Mouse (Mus musculus): ENCODE results near the gene Lonp2.

Lonp2 gene

GRCm38 (mm10) chr8:86623551-86623910, 312 bp upstream of the Lonp2 start:
- DNase-seq (ENCODE audit: low read depth, low spot score): no peak

DNA sequence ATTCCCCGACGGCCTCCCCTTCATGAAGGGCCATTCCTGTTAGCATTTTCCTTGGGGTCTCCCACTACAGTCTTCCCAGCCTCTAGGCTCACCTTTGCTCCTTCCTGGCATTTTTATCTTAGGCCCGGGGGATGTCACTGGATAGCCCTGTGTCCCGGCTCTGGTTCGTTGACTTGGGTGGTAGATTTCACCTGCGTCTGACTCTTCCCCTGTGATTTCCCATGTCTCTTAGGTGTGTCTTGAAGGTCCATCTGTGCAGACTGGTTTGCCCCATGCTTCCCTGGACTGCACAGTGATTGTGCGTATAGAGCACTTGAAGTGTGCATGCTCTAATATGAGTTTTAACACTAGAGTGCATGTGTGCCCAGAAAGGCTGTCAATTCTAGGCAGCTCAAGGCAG, 1.1 kb downstream of the Lonp2 start:
- DNase-seq (ENCODE audit: low read depth, low spot score): peak; percentile 6

- DNase-seq (ENCODE audit: low read depth, low spot score): no peak
Measured at GRCm38 (mm10) chr8:86630212-86630611, 6.4 kb downstream of the Lonp2 start.

GRCm38 (mm10) chr8:86631395-86631794, 7.6 kb downstream of the Lonp2 start:
- no peak for DNase-seq (ENCODE audit: low read depth, low spot score)

DNA sequence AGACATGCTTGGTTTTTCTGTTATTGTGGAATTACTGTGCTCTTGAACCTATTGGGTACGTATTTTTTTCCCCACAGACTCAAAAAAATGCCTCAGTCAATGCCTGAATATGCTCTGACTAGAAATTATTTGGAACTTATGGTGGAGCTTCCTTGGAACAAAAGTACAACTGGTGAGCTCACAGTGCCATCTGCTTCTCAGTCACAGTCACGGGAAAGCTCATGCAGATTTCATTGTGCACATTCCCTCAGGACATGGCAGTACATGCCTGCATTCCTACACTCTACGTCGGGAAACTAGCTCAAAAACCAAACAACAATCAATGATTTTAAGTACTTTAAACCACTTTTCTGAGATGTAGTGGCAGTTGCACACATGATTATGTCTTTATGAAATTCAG, 14.0 kb downstream of the Lonp2 start:
- no peak for DNase-seq (ENCODE audit: low read depth, low spot score)

- peak; percentile 12 for DNase-seq (ENCODE audit: low read depth, low spot score)
Measured at GRCm38 (mm10) chr8:86638981-86639380, 15.1 kb downstream of the Lonp2 start.

DNA sequence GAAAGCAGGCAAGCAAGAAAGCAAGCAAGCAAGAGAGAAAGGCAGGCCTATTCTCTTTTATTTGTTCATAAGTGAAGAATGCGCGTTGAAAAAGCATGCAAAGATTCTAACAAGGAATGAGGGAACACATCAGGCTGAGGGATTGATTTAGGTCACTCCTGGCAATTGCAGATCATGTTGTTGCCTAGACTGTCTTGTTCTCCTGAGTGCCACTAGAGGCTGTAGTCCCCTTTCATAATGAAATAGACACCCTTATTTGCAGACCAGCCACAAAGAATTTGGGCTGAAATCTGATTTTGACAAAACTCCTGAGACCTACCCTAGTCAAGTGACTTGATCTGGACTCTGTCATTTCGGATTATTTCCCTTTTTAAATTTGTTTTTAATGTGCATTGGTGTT, 18.8 kb downstream of the Lonp2 start:
- no peak for DNase-seq (ENCODE audit: low read depth, low spot score)

GRCm38 (mm10) chr8:86644661-86645060, 20.8 kb downstream of the Lonp2 start:
- no peak for DNase-seq (ENCODE audit: low read depth, low spot score)

DNA sequence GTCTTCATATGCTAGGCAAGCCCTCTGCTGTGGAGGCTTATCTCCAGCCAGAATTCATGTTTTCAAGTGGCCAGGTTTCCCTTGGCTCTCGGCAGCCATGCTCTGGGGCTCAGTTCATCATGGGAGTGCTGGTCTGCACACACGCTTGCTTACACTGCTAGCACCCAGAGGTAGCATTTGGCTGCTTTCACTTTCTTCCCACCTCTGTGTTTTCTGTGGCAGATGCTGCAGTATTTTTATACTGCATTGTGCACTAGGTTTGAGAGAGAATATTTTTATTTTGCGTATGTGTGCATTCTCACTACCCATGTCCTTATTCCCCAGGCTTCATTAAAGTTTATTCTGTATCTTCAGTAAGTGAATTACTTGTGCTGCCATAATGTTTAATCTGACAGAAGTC, 23.9 kb downstream of the Lonp2 start:
- DNase-seq (ENCODE audit: low read depth, low spot score): no peak

DNA sequence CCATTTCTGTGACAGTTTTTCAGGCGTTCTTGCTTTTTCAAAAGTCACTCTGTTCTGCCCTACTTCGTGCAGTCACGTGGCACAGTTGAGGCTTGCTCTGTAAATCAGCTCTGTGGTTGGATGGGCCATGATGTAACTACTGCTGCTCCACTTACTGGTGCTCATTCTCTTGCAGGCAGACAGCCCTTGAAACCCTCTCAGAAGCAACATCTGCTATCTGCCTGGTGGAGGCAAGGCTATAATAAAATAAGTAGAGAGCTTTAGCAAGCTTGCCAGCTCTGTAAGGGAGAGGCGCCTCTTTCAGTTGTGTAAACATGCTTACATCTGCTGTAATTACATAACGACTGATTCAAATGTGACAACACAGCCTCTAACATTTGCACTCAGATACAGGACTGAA, 27.6 kb downstream of the Lonp2 start:
- DNase-seq (ENCODE audit: low read depth, low spot score): no peak

GRCm38 (mm10) chr8:86652546-86652945, 28.7 kb downstream of the Lonp2 start:
- no peak for DNase-seq (ENCODE audit: low read depth, low spot score)

GRCm38 (mm10) chr8:86654578-86654977, 30.7 kb downstream of the Lonp2 start:
- no peak for DNase-seq (ENCODE audit: low read depth, low spot score)

GRCm38 (mm10) chr8:86668750-86669149, 44.9 kb downstream of the Lonp2 start:
- no peak for DNase-seq (ENCODE audit: low read depth, low spot score)

- DNase-seq (ENCODE audit: low read depth, low spot score): no peak
Measured at GRCm38 (mm10) chr8:86669259-86669658, 45.4 kb downstream of the Lonp2 start.

DNA sequence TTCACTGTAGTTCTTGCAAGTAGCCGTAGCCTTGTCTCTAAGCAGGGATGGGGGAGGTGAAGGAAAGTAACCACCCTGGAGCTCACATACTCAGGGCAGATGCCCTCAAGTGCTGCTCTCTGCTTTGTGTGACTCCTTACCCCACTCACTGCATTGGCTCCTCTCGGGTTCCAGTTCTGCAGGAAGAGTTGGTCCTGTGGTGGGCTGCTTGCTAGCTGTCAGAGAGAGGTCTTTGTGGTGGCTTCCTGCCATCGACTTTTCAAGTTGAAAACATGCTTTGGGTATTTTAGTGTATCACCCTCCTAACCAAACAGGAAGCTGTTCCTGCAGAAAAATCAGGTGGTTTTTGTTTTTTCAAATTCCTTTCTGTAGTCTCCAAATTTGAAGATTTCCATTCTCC, 62.8 kb downstream of the Lonp2 start:
- DNase-seq (ENCODE audit: low read depth, low spot score): no peak

DNA sequence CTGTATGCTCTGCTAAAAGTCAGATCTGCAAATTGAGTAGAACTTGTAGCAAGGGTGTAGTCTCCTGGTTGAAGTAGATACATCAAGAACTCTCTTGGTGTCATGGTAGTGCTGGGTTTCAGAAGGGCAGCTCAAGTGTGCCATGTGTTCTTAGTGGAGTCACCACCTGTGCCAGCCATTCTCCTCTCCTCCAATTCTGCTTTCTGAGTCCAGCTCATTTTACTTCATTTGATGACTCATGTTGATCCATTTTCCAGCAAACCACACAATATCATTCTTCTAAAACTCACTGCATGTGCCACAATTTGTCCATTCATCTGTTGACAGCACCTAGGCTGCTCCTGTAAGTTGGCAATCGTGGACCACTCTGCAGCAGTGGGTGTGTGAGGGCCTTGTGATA, 68.3 kb downstream of the Lonp2 start:
- DNase-seq (ENCODE audit: low read depth, low spot score): no peak

DNA sequence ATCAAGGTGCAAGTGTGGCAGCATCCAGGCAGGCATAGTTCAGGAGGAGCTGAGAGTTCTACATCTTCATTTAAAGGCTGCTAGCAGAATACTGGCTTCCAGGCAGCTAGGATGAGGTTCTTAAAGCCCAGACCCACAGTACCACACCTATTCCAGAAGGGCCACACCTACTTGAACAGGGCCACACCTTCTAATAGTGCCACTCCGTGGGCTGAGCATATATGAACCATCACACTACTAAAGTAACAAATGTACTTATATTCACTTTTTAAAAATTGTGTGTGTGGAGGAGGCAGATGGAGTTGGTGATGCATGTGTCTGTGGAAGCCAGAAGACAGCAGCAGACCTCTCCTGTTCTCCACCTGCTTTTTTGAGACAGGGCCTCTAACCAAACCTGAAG, 70.2 kb downstream of the Lonp2 start:
- no peak for DNase-seq (ENCODE audit: low read depth, low spot score)

DNA sequence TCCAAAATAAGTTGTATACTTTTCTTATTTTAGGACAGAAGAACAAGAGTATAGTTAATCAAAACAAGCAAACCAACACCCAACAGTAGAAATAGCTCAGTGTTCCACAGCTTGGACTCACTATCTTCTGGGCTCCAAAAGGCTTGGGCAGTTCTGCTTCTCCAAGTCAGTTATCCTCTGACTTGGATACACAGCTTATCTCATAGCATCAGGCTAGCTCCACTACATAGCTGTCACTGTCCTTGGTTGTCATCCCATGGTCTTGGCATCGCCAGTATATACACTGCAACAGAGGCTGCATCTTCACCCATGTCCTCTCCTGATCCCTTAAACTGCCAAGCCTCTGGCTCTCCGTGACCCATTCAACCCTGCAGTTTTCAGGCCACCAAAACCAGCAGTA, 71.9 kb downstream of the Lonp2 start:
- DNase-seq (ENCODE audit: low read depth, low spot score): no peak

DNA sequence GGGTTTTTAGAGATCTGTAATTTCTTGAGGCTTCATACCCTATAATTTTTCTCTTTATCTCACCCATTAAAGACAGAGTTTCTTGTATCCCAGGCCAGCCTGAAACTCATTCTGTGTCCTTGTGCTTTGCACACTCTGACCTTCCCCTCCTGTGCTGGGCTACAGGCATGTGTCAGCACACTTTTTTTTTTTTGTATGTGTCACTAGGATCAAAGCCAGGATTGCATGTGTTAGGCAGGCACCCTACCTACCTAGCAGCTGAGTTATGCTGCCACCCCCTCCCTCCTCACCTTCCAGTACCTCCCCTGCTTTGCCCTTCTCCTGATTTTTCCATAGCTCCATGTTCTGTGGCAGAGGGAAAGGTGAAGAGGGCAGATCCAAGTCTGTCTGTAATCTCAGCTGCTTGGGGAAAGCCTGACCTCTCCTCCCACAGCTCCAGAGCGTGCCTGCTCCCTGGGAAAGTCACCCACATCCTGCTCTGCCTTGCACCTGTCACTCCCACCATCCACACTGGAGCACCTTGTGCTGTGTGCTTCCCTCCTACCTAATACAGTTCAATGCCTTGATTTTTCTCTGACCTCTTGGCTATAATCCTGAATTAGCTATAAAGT, 75.1 kb downstream of the Lonp2 start:
- no peak for DNase-seq (ENCODE audit: low read depth, low spot score)

DNA sequence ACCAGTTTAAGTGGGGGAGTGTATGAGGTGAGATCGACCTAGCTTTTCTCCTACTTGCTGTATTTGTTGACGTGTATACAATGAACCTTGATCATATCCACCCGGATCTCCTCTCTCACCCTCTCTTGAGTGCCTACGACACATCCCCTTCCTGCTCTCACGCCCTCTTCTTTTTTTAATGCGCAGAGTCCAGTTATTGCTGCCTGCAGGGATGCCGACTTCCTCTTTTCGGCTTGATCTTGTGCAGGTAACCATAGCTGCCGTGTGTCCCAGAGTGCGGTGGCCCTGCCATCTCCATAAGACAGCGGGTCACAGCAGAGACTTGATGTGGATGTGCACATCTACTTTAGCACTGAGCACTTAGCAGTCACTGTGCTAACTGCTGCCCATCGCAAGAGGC, 75.6 kb downstream of the Lonp2 start:
- no peak for DNase-seq (ENCODE audit: low read depth, low spot score)

DNA sequence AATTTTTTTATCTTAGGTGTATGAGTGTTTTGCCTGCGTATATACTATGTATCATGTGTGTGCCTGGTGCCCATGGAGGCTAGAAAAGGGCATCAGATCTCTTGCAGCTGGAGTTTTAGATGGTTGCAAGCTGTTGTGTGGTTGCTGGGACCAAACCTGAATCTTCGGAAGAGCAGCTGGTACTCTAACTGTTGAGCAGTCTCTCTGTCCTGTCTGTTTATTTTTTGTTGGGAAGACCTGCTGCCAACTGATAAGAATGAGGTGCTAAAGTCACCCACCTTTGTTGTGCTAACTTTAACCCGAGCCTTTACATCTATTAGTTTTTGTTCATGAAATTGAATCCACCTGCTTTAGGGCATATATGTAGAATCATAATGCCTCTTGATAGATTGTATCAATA, 78.6 kb downstream of the Lonp2 start:
- DNase-seq (ENCODE audit: low read depth, low spot score): no peak

GRCm38 (mm10) chr8:86705317-86705716, 81.5 kb downstream of the Lonp2 start:
- DNase-seq (ENCODE audit: low read depth, low spot score): no peak

- no peak for DNase-seq (ENCODE audit: low read depth, low spot score)
Measured at GRCm38 (mm10) chr8:86706756-86707155, 82.9 kb downstream of the Lonp2 start.

DNA sequence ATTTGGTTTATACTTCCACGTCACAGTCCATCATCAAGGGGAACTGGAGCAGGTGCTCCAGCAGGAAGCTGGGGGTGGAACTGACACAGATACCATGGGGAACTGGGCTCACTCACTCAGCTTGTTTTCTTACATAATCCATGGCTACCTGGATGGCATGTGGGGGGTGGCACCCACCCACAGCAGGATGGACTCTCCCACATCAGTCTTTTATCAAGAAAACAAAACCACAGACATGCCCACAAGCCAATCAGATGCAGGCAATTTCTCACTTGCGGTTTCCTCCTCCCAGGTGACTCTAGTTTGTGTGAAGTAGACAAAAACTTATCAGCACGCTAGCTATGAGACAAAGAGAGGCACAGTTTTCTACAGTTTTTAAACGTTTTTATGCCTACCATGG, 84.0 kb downstream of the Lonp2 start:
- no peak for DNase-seq (ENCODE audit: low read depth, low spot score)
